Mouse (Mus musculus) liver, postnatal 0 days (tissue): ENCODE measurements around the gene Rprd1b.

Source experiments
- CTCF ChIP-seq: sonication (generic); IDR thresholded peaks from 2 replicates; pipeline ENCODE4 v1.5.1; 2016; ENCODE audit warnings: antibody characterized with exemption, low read depth
- EP300 ChIP-seq: IDR thresholded peaks from 2 replicates; pipeline ENCODE4 v1.6.1; 2016; ENCODE audit warnings: antibody characterized with exemption, low read depth, mild to moderate bottlenecking

DNA sequence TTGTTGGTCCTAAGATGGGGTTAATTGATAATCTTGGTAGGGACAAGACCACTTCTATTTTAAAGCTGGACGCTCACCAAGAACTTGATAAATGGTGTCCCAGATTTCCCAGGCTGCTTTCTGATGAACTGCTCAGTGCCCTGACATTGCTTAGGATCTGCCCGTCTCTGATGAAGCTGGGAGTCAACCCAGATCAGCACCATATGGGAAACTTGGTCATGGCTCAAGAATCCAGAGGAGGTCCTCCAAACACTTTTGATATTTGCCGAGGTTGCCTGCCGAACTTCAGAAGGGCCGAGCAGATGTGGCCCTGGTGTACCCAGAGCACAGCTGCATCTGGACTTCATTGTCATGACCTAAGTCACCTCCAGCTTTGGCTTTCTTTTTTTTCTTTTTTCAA, 66.5 kb downstream of the Rprd1b start:
- no peak for TF ChIP-seq CTCF
- TF ChIP-seq EP300: no peak
